Mouse (Mus musculus): ENCODE measurements at regions not wholly inside any gene's neighbourhood (a gene's known extent, or its start where the extent isn't known, plus 50 kb on each side); places are given as distances from the start of the nearest gene placed in this dataset.

DNA sequence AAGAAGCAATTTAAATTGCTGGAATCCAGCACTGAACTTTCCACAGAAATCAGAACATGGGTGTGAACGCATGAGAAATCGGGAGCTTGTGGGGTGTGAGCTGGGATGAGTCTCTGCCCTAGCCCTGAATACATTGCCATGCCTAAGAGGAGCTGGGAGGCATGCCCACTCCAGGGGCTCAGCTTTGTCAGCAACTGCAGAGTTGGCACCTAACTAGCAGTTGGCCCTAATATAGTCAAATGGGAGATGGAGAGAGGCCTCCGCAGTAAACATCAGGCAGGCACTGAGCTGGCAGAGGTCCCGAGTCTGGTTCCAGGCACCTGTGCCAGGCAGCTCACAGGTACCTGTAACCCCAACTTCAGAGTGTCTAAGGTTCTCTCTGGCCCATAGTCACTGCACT lies 260.1 kb upstream of the Cdh4 start:
- no peak for TF ChIP-seq TAL1 (conservative IDR thresholded peaks at IDR 0.05; ENCODE audit: low read depth, low read length)
- TF ChIP-seq POLR2AphosphoS5 (IDR thresholded peaks at IDR 0.05; ENCODE audit: insufficient replicate concordance, low read depth, low read length), result no peak
